Mouse (Mus musculus) liver, postnatal 0 days (tissue): ENCODE measurements around the gene C1qtnf7.

ENCODE experiments used
- CTCF ChIP-seq: sonication (generic); IDR thresholded peaks from 2 replicates; pipeline ENCODE4 v1.5.1; 2016; ENCODE audit warnings: antibody characterized with exemption, low read depth
- EP300 ChIP-seq: IDR thresholded peaks from 2 replicates; pipeline ENCODE4 v1.6.1; 2016; ENCODE audit warnings: antibody characterized with exemption, low read depth, mild to moderate bottlenecking

- no peak for TF ChIP-seq EP300
- TF ChIP-seq CTCF, result no peak
Observed at GRCm38 (mm10) chr5:43585406-43586245, 70.3 kb downstream of the C1qtnf7 start.
